Mouse (Mus musculus) heart, adult 2 months (tissue): ENCODE data around the gene Mapk12.

Experiments
- CTCF ChIP-seq: fragments of 200-600 bp; IDR thresholded peaks from 2 replicates; pipeline ENCODE4 v1.8.1; 2022; ENCODE audit warnings: antibody characterized with exemption, mild to moderate bottlenecking, moderate library complexity
- EP300 ChIP-seq: fragments of 200-500 bp; IDR thresholded peaks from 2 replicates; pipeline ENCODE4 v1.6.1; 2011; ENCODE audit warnings: low read depth, low read length, control low read depth; ENCODE audit not compliant: insufficient read depth
- POLR2A ChIP-seq: fragments of 200-500 bp; IDR thresholded peaks from 2 replicates; pipeline ENCODE4 v1.6.1; 2011; ENCODE audit warnings: mild to moderate bottlenecking, low read depth, low read length, control low read depth; ENCODE audit not compliant: insufficient read depth

- no peak for TF ChIP-seq POLR2A
- no peak for TF ChIP-seq EP300
- TF ChIP-seq CTCF = no peak
Measured at GRCm38 (mm10) chr15:89144965-89145364, 4.5 kb upstream of the Mapk12 start.
